Mouse (Mus musculus) neural tube, embryonic 15.5 days (tissue): ENCODE data around the gene Ascl1. TPM values are rescaled to one million over a fixed set of nuclear protein-coding genes. Genes with fewer than 3 reads are reported as not detected.

Experiments
- polyA plus RNA-seq: library from polyadenylated mRNA; unstranded; fragments of >200 nt; fragmentation: Nextera tagmentation; extraction: Ambion mirVana; gene quantifications from 2 replicates; pipeline ENCODE4 v1.2.1, GENCODE M21; 2015

The Ascl1 gene
- polyA plus RNA-seq, 1 experiment from 2014 or later = 5.2 TPM

Other genes starting within 250 kb of the Ascl1 start
- gene Pah, start 28.1 kb upstream of the Ascl1 start, polyA plus RNA-seq = 0.36 TPM in 1 of 2 replicates, not detected in the other